Mouse (Mus musculus) hindbrain, embryonic 11.5 days (tissue): Measurements from ENCODE around the gene Rps6ka5. TPM values are rescaled to one million over a fixed set of nuclear protein-coding genes. Genes with fewer than 3 reads are reported as not detected.

Source experiments
- ATAC-seq: fragments of 200-750 bp; cut with Nextera tagmentation; 2 replicates; pipeline ENCODE4 v1.8.0; 2017; ENCODE audit warnings: mild to moderate bottlenecking, moderate TSS enrichment, moderate library complexity; ENCODE audit not compliant: low FRiP score
- DNase-seq: peaks from one replicate; pipeline ENCODE4 v3.0.0-alpha.2; 2015; ENCODE audit warnings: low spot score
- H3K27ac ChIP-seq: fragments of 300-500 bp; sonication (generic); 2 replicates; pipeline ENCODE4 v1.5.1; 2014; ENCODE audit warnings: mild to moderate bottlenecking, low read depth, low read length
- H3K27me3 ChIP-seq: fragments of 300-500 bp; sonication (generic); 2 replicates; pipeline ENCODE4 v1.6.1; 2014; ENCODE audit warnings: mild to moderate bottlenecking, low read length, moderate library complexity, mixed read lengths; ENCODE audit not compliant: control insufficient read depth, insufficient read depth
- H3K36me3 ChIP-seq: fragments of 300-500 bp; sonication (generic); 2 replicates; pipeline ENCODE4 v1.6.1; 2014; ENCODE audit warnings: mild to moderate bottlenecking, low read length, moderate library complexity, mixed read lengths; ENCODE audit not compliant: control insufficient read depth, insufficient read depth
- H3K4me1 ChIP-seq: fragments of 300-500 bp; sonication (generic); replicated peaks from 2 replicates; pipeline ENCODE4 v1.6.1; 2014; ENCODE audit warnings: low read length, mixed read lengths; ENCODE audit not compliant: control insufficient read depth, insufficient read depth
- H3K4me2 ChIP-seq: fragments of 300-500 bp; sonication (generic); replicated peaks from 2 replicates; pipeline ENCODE4 v1.6.1; 2014; ENCODE audit warnings: mild to moderate bottlenecking, low read depth, low read length
- H3K4me3 ChIP-seq: fragments of 300-500 bp; sonication (generic); 2 replicates; pipeline ENCODE4 v1.5.1; 2014; ENCODE audit warnings: low read depth, low read length
- H3K9ac ChIP-seq: fragments of 300-500 bp; sonication (generic); 2 replicates; pipeline ENCODE4 v1.6.1; 2014; ENCODE audit warnings: low read depth, low read length
- H3K9me3 ChIP-seq: fragments of 300-500 bp; sonication (generic); 2 replicates; pipeline ENCODE4 v1.6.1; 2016; ENCODE audit warnings: low read length; ENCODE audit not compliant: control insufficient read depth
- WGBS: fragments of 180-500 bp; shearing (Covaris S2); extraction: QIAGEN DNeasy Blood & Tissue Kit; methylation state at CpG from one replicate; pipeline ENCODE4 v1.1.7; 2014; 5-methylcytosine and 5-hydroxymethylcytosine counted together
- polyA plus RNA-seq: library from polyadenylated mRNA; unstranded; fragments of >200 nt; fragmentation: Nextera tagmentation; extraction: Ambion mirVana; gene quantifications from 2 replicates; pipeline ENCODE4 v1.2.1, GENCODE M21; 2014

Gene Rps6ka5
- polyA plus RNA-seq, 1 experiment from 2014 or later = 5.6 TPM

GRCm38 (mm10) chr12:100735156-100735555, 8.4 kb upstream of the Rps6ka5 start:
- no peak overlapping the region for H3K4me3 ChIP-seq
- H3K4me2 ChIP-seq = no peak overlapping the region
- no peak overlapping the region for H3K27ac ChIP-seq
- 88% methylated on average over 5 of the region's 5 CpGs for WGBS
- DNase-seq (no peak), ATAC-seq (no peak)
- no peak overlapping the region for H3K9ac ChIP-seq
- no peaks in the 10 kb centered on the region for H3K9me3 ChIP-seq
- no peaks in the 10 kb centered on the region for H3K27me3 ChIP-seq
- H3K36me3 ChIP-seq = no peaks in the 10 kb centered on the region
- no peaks in the 10 kb centered on the region for H3K4me1 ChIP-seq

- Histone ChIP-seq H3K36me3 (no peaks in the 10 kb centered on the region), H3K9ac (no peak overlapping the region), H3K4me3 (no peak overlapping the region), H3K27me3 (no peaks in the 10 kb centered on the region), H3K4me2 (no peak overlapping the region), H3K9me3 (no peaks in the 10 kb centered on the region), H3K27ac (no peak overlapping the region), H3K4me1 (no peaks in the 10 kb centered on the region)
- ATAC-seq = no peak
- WGBS = 75% methylated on average over 14 of the region's 14 CpGs
- no peak for DNase-seq
Measured at GRCm38 (mm10) chr12:100728646-100729485, 2.1 kb upstream of the Rps6ka5 start.

GRCm38 (mm10) chr12:100727891-100728290, 1.1 kb upstream of the Rps6ka5 start:
- no peak for DNase-seq
- no peak for ATAC-seq
- no peak overlapping the region for H3K4me2 ChIP-seq
- no peak overlapping the region for H3K27ac ChIP-seq
- H3K4me1 ChIP-seq = no peaks in the 10 kb centered on the region
- no peak overlapping the region for H3K4me3 ChIP-seq
- 47% methylated on average over 7 of the region's 7 CpGs for WGBS
- no peak overlapping the region for H3K9ac ChIP-seq
- no peaks in the 10 kb centered on the region for H3K27me3 ChIP-seq
- no peaks in the 10 kb centered on the region for H3K36me3 ChIP-seq
- H3K9me3 ChIP-seq = no peaks in the 10 kb centered on the region

GRCm38 (mm10) chr12:100725458-100725786, 1.4 kb downstream of the Rps6ka5 start:
- no peaks in the 10 kb centered on the region for H3K36me3 ChIP-seq
- no peak overlapping the region for H3K9ac ChIP-seq
- H3K27me3 ChIP-seq = no peaks in the 10 kb centered on the region
- H3K4me3 ChIP-seq = no peak overlapping the region
- H3K4me2 ChIP-seq = peak overlapping the region; percentile 3; the same call in 1 of the 2 replicates
- no peaks in the 10 kb centered on the region for H3K4me1 ChIP-seq
- H3K27ac ChIP-seq = no peak overlapping the region
- DNase-seq (no peak), ATAC-seq (no peak)
- 4% methylated on average over 17 of the region's 17 CpGs for WGBS
- H3K9me3 ChIP-seq = no peaks in the 10 kb centered on the region

- Histone ChIP-seq H3K4me3 (peak overlapping the region; percentile 61), H3K9ac (peak overlapping the region; percentile 65), H3K9me3 (no peaks in the 10 kb centered on the region), H3K4me1 (no peaks in the 10 kb centered on the region), H3K27ac (peak overlapping the region; percentile 88), H3K4me2 (peak overlapping the region; percentile 52), H3K27me3 (no peaks in the 10 kb centered on the region), H3K36me3 (no peaks in the 10 kb centered on the region)
- DNase-seq = peak; percentile 99
- WGBS = 0% methylated on average over 56 of the region's 85 CpGs
- ATAC-seq = peak; percentile 99
Measured at GRCm38 (mm10) chr12:100724606-100725457, 2.0 kb downstream of the Rps6ka5 start.

- ATAC-seq = no peak; the same call in 1 of the 2 replicates
- 1% methylated on average over 8 of the region's 8 CpGs for WGBS
Measured at GRCm38 (mm10) chr12:100724182-100724581, 2.6 kb downstream of the Rps6ka5 start.

GRCm38 (mm10) chr12:100720801-100721200, 6.0 kb downstream of the Rps6ka5 start:
- H3K27me3 ChIP-seq = no peaks in the 10 kb centered on the region
- no peaks in the 10 kb centered on the region for H3K4me1 ChIP-seq
- no peak overlapping the region for H3K4me3 ChIP-seq
- 43% methylated on average over 3 of the region's 3 CpGs for WGBS
- DNase-seq = no peak
- H3K4me2 ChIP-seq = no peak overlapping the region
- H3K36me3 ChIP-seq = no peaks in the 10 kb centered on the region
- H3K9me3 ChIP-seq = no peaks in the 10 kb centered on the region
- H3K27ac ChIP-seq = no peak overlapping the region
- ATAC-seq = no peak
- H3K9ac ChIP-seq = no peak overlapping the region

More at GRCm38 (mm10) chr12:100724182-100724581, 2.6 kb downstream of the Rps6ka5 start:
- Histone ChIP-seq H3K27me3 (no peaks in the 10 kb centered on the region), H3K9ac (peak overlapping the region; percentile 65), H3K9me3 (no peaks in the 10 kb centered on the region), H3K36me3 (no peaks in the 10 kb centered on the region), H3K27ac (peak overlapping the region; percentile 88), H3K4me3 (peak overlapping the region; percentile 61), H3K4me2 (peak overlapping the region; percentile 52), H3K4me1 (no peaks in the 10 kb centered on the region)
- DNase-seq = no peak

- ATAC-seq = no peak
- no peak for DNase-seq
- H3K9ac ChIP-seq = no peak overlapping the region
Measured at GRCm38 (mm10) chr12:100717446-100717845, 9.3 kb downstream of the Rps6ka5 start.

More at GRCm38 (mm10) chr12:100717446-100717845, 9.3 kb downstream of the Rps6ka5 start:
- Histone ChIP-seq H3K4me2 (no peak overlapping the region), H3K27me3 (no peaks in the 10 kb centered on the region), H3K4me3 (no peak overlapping the region), H3K9me3 (no peaks in the 10 kb centered on the region), H3K36me3 (no peaks in the 10 kb centered on the region), H3K27ac (no peak overlapping the region), H3K4me1 (no peaks in the 10 kb centered on the region)
